Mouse (Mus musculus) spleen, adult 2 months (tissue): ENCODE data around the gene Tshb. TPM values are rescaled to one million over a fixed set of nuclear protein-coding genes. Genes with fewer than 3 reads are reported as not detected.
A peak's percentile ranks its signal among the peaks of the same experiment; 100 is the strongest.

Experiments used
- DNase-seq, 2 experiments: peaks; one replicate each; pipeline versions ENCODE4 v3.0.0 to v3.0.0-alpha.2; 2012 to 2021; ENCODE audit warnings: low spot score in 2 of 2, low read depth in 1 of 2
- H3K27ac ChIP-seq: fragments of 200-500 bp; 2 replicates; pipeline ENCODE4 v1.5.1; 2012; ENCODE audit warnings: low read length, inconsistent platforms; ENCODE audit not compliant: insufficient read depth
- H3K27me3 ChIP-seq: fragments of 200-500 bp; 2 replicates; pipeline ENCODE4 v1.6.1; 2012; ENCODE audit warnings: mild to moderate bottlenecking, moderate library complexity, low read length, inconsistent platforms; ENCODE audit not compliant: control insufficient read depth, insufficient read depth
- H3K36me3 ChIP-seq: fragments of 200-500 bp; 2 replicates; pipeline ENCODE4 v1.6.1; 2012; ENCODE audit warnings: mild to moderate bottlenecking, low read length, inconsistent platforms; ENCODE audit not compliant: control insufficient read depth, insufficient read depth
- H3K4me1 ChIP-seq: fragments of 200-500 bp; 2 replicates; pipeline ENCODE4 v1.6.1; 2011; ENCODE audit warnings: inconsistent platforms; ENCODE audit not compliant: control insufficient read depth, insufficient read depth, insufficient read length
- H3K4me3 ChIP-seq: fragments of 200-500 bp; 2 replicates; pipeline ENCODE4 v1.5.1; 2011; ENCODE audit warnings: mild to moderate bottlenecking, inconsistent platforms; ENCODE audit not compliant: insufficient read depth, insufficient read length; ENCODE audit errors: extremely low read depth
- CTCF ChIP-seq: fragments of 200-500 bp; IDR thresholded peaks from 2 replicates; pipeline ENCODE4 v1.5.1; 2011; ENCODE audit warnings: mild to moderate bottlenecking, inconsistent platforms; ENCODE audit not compliant: insufficient read depth, insufficient read length, insufficient replicate concordance; ENCODE audit errors: extremely low read depth
- POLR2A ChIP-seq: fragments of 200-500 bp; IDR thresholded peaks from 2 replicates; pipeline ENCODE4 v1.6.1; 2011; ENCODE audit warnings: low read depth, low read length, inconsistent platforms
- WGBS: fragments of 180-500 bp; shearing (Covaris S2); methylation state at CpG from one replicate; pipeline ENCODE4 v1.1.7; 2018; 5-methylcytosine and 5-hydroxymethylcytosine counted together
- polyA plus RNA-seq: library from polyadenylated mRNA; depleted of rRNA; stranded (reverse); fragments of >200 nt; gene quantifications from 2 replicates; pipeline ENCODE4 v1.2.3, GENCODE M21; 2012

Tshb gene
- polyA plus RNA-seq, 1 experiment, result not detected

- no peak for TF ChIP-seq POLR2A
- TF ChIP-seq CTCF, result no peak
- H3K4me1 ChIP-seq, result peaks cover 9% of the 10 kb centered on the region; the same call in 1 of the 2 replicates
- DNase-seq, result no peak
- H3K36me3 ChIP-seq, result peaks cover 6% of the 10 kb centered on the region
- no peak overlapping the region for H3K27ac ChIP-seq
- H3K4me3 ChIP-seq, result no peak overlapping the region
- 61% methylated on average over 3 of the region's 3 CpGs for WGBS
- no peaks in the 10 kb centered on the region for H3K27me3 ChIP-seq
Measured at GRCm38 (mm10) chr3:102760236-102760635, 22.3 kb downstream of the Tshb start.

- TF ChIP-seq CTCF (no peak), POLR2A (no peak)
- H3K36me3 ChIP-seq, result peaks cover 6% of the 10 kb centered on the region
- H3K4me3 ChIP-seq, result no peak overlapping the region
- H3K4me1 ChIP-seq, result peaks cover 9% of the 10 kb centered on the region; the same call in 1 of the 2 replicates
- H3K27me3 ChIP-seq, result no peaks in the 10 kb centered on the region
- DNase-seq, result no peak
- H3K27ac ChIP-seq, result no peak overlapping the region
- 89% methylated on average over 6 of the region's 6 CpGs for WGBS
Measured at GRCm38 (mm10) chr3:102757019-102757418, 25.5 kb downstream of the Tshb start.

GRCm38 (mm10) chr3:102755801-102756200, 26.7 kb downstream of the Tshb start:
- Histone ChIP-seq H3K4me1 (peaks cover 9% of the 10 kb centered on the region; the same call in 1 of the 2 replicates), H3K27me3 (no peaks in the 10 kb centered on the region), H3K4me3 (no peak overlapping the region), H3K36me3 (peaks cover 5% of the 10 kb centered on the region), H3K27ac (no peak overlapping the region)
- no peak for TF ChIP-seq POLR2A
- TF ChIP-seq CTCF, result no peak
- peak in 1 of 2 experiments; percentile 55 for DNase-seq
- WGBS, result 0% methylated on average over 1 of the region's 1 CpGs

- 85% methylated on average over 5 of the region's 5 CpGs for WGBS
- Histone ChIP-seq H3K27ac (no peak overlapping the region), H3K27me3 (no peaks in the 10 kb centered on the region), H3K4me3 (no peak overlapping the region), H3K4me1 (peaks cover 9% of the 10 kb centered on the region; the same call in 1 of the 2 replicates), H3K36me3 (no peaks in the 10 kb centered on the region)
- TF ChIP-seq POLR2A (no peak), CTCF (no peak)
- DNase-seq, result no peak
Measured at GRCm38 (mm10) chr3:102752457-102752856, 30.1 kb downstream of the Tshb start.

GRCm38 (mm10) chr3:102752053-102752452, 30.5 kb downstream of the Tshb start:
- H3K36me3 ChIP-seq, result no peaks in the 10 kb centered on the region
- TF ChIP-seq POLR2A (no peak), CTCF (no peak)

GRCm38 (mm10) chr3:102751536-102751935, 31.0 kb downstream of the Tshb start:
- H3K27me3 ChIP-seq, result no peaks in the 10 kb centered on the region
- 86% methylated on average over 3 of the region's 3 CpGs for WGBS
- no peaks in the 10 kb centered on the region for H3K36me3 ChIP-seq
- TF ChIP-seq CTCF (no peak), POLR2A (no peak)
- DNase-seq, result no peak
- peaks cover 9% of the 10 kb centered on the region; the same call in 1 of the 2 replicates for H3K4me1 ChIP-seq
- H3K4me3 ChIP-seq, result no peak overlapping the region
- no peak overlapping the region for H3K27ac ChIP-seq

More at GRCm38 (mm10) chr3:102752053-102752452, 30.5 kb downstream of the Tshb start:
- Histone ChIP-seq H3K4me3 (no peak overlapping the region), H3K4me1 (peaks cover 9% of the 10 kb centered on the region; the same call in 1 of the 2 replicates), H3K27me3 (no peaks in the 10 kb centered on the region), H3K27ac (no peak overlapping the region)
- WGBS, result 96% methylated on average over 4 of the region's 4 CpGs
- no peak for DNase-seq

- DNase-seq, result no peak
- Histone ChIP-seq H3K27me3 (no peaks in the 10 kb centered on the region), H3K27ac (no peak overlapping the region), H3K4me1 (peaks cover 6% of the 10 kb centered on the region; the same call in 1 of the 2 replicates), H3K4me3 (no peak overlapping the region), H3K36me3 (no peaks in the 10 kb centered on the region)
- TF ChIP-seq CTCF (no peak), POLR2A (no peak)
- WGBS, result 91% methylated on average over 5 of the region's 5 CpGs
Measured at GRCm38 (mm10) chr3:102751136-102751535, 31.4 kb downstream of the Tshb start.
